Mouse (Mus musculus): Measurements from ENCODE around the gene Cmtr2.

Cmtr2 gene

GRCm38 (mm10) chr8:110215365-110215764, at the start of gene Cmtr2:
Cmtr2 (plus strand) TSS chr8:110215665.
- DNase-seq (ENCODE audit: low spot score) = no peak

DNA sequence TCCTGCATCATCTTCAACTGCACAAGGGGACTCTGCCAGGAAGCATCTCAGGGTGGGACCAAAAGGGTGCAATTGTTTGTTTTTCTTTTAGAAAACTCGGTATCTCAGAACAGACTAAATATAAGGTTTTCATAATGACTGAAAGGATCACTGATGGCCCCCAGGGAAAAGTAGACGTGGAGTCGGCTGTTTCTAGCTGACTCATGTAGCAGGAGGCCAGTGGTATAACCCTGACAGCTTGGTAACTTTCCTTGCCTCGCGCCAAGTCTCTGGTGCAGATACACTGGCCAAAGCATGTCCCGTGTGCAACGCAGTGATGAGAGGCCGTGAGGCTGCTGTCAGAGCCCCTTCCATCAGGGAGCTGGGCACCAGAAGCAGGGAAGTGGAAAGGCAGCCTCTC, 49.2 kb upstream of the Cmtr2 start:
- no peak for DNase-seq (ENCODE audit: low spot score)

- peak; percentile 79 for DNase-seq (ENCODE audit: low spot score)
These were observed 47.4 kb upstream of the Cmtr2 start, which contains the start of gene Calb2 for GRCm38 (mm10) chr8:110168046-110168445. Calb2 (minus strand) TSS chr8:110168210.

- DNase-seq (ENCODE audit: low spot score) = no peak
These were observed 43.3 kb upstream of the Cmtr2 start for GRCm38 (mm10) chr8:110172161-110172560.

DNA sequence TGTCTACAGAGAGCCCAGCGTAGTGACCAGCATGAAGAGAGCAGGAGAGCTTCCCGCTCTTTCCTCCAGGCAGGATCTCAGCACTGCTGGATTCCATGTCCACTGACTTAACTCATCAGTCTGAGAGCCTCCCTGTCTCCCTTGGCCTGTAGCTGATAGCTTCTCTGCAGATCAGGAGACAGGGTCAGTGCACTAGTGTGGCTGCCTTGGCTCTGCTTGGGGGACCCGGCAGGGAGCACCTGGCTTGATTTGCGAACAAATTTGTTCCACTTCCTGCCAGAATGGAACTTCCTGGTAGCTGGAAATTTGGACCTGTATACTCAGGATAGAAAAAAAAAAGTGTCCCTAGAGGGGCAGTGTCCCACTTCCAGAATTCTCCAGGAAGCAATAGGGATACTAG, 40.6 kb upstream of the Cmtr2 start:
- no peak for DNase-seq (ENCODE audit: low spot score)

DNA sequence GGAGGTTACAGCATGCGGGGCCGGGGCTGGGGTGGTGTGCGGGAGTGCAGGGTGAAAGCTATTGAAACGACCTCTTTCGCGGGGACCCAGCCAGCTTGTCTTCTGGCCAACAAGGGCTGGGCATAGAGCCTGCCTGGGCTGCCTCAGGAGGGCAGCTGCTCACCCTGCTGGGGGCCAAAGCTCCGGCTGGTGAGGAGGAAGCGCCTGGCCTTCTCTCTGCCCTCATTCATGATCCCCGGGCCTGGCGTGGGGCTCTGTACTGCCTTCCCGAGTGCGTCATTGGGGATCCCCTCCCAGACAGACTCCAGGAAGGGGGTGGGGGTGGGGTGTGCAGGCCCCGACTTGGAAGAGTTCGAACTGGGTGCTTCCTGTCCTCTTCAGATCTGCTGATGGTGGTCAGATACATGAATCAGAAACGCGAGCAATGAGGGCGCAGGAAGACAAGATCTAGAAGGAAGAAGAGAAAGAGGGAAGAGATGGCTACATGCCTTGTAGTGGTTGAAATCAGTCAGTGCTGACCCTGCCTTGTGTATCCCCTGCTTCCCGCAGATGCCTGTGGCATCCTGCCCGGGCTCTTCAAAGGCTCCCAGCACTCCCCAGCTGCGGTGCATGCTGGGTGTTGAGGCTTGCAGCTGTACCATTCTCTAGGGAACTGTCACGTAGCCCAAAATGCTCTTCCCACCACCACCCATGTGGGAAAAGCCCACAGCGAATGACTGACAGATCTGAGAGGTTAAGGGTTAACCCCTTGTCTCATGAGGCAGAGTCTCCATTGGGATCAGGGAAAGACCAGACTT, 37.9 kb upstream of the Cmtr2 start:
- no peak for DNase-seq (ENCODE audit: low spot score)

DNA sequence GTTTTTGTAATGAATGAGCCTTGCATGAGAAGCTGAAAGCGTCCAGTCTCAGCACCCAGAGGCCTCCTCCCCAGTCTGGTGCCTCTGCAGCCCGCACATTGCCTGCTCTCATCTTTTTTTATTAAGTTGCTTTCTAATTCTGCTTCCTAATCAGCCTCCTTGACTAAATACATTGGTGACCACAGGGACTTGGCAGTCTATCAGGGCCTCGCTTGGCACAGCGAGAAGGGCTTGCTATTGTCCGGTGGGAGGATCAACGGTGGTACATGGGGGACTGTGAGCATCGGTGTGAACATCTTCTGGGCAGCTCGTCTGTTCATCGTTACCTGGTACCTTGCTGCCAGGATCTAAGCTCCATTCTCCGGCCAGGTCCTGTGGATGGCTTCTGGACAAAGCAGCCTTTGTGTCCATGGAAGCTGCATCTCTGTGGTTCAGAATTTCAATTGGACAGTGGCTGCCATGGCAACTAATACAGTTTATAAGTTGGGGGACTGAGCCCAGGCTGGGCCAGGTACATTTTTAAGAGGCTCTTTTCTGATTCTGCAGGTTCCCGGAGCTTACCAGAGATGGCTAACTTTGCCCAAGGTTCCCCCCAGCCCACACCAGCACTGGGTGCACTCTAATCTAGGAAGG, 32.6 kb upstream of the Cmtr2 start:
- DNase-seq (ENCODE audit: low spot score) = no peak

DNA sequence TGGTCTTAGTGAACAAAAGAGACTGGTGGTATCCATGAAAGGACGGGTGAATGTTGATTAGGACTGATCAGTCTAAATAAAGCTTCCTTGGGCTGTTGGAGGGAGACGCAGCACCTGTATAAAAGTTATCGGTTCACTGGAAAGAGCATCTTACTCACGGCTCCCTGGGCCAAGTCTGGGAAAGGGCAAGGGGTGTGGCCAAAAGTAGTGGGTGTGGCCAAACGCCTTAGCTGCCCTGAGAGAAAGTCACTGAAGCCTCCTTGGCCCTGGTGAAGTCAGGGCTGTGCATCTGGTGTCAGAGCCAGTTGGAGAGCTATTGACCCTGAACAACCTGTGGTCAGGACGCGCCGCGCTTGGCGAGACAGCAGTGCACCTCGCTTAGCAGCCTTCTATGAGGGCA, 31.7 kb upstream of the Cmtr2 start:
- no peak for DNase-seq (ENCODE audit: low spot score)

GRCm38 (mm10) chr8:110185538-110185937, 29.9 kb upstream of the Cmtr2 start:
- DNase-seq (ENCODE audit: low spot score) = no peak

- DNase-seq (ENCODE audit: low spot score) = no peak
These were observed 26.3 kb upstream of the Cmtr2 start for GRCm38 (mm10) chr8:110188961-110189750.

DNA sequence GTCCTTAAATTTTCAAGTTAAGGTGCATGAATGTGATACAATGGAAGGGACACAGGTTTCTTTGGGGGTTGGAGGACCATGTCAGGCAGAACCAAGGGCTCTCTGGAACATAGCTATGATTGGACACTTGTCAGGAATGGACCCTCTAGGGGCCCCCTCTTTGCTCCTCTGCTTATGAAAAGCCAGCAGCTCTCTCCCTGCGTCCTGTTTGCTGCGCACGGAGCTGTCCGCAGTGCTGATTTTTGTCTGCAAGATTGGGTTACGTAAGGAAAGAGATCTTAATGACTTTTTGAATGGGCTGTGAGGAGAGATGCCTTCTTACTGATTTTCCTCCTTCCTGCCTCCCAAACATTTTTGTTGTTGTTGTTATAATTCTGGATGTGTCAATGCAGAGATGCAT, 18.8 kb upstream of the Cmtr2 start:
- peak; percentile 76 for DNase-seq (ENCODE audit: low spot score)

DNA sequence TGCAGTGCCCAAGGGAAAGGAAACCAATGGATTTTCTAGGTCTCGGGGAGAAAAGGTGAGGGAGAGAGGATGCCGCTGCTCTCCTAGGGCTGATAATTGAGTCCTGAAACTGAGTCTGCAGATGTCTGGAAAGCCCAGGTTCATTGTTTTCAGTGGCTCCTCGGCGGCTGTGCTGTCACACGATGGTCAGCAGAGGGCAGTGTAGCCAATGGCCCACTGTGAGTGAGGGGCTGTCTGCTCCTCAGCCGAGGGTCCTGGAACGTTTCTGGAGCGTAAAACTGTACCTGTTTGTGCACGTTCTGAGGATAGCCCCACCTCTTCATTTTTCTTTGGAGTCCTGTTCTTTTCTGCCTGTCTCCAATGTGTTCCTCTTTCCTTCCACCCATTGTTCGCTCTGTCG, 13.7 kb upstream of the Cmtr2 start:
- DNase-seq (ENCODE audit: low spot score) = no peak

- DNase-seq (ENCODE audit: low spot score) = no peak
These were observed 788 bp downstream of the Cmtr2 start for GRCm38 (mm10) chr8:110216253-110216652.

- no peak for DNase-seq (ENCODE audit: low spot score)
These were observed 1.7 kb downstream of the Cmtr2 start for GRCm38 (mm10) chr8:110217198-110217597.

DNA sequence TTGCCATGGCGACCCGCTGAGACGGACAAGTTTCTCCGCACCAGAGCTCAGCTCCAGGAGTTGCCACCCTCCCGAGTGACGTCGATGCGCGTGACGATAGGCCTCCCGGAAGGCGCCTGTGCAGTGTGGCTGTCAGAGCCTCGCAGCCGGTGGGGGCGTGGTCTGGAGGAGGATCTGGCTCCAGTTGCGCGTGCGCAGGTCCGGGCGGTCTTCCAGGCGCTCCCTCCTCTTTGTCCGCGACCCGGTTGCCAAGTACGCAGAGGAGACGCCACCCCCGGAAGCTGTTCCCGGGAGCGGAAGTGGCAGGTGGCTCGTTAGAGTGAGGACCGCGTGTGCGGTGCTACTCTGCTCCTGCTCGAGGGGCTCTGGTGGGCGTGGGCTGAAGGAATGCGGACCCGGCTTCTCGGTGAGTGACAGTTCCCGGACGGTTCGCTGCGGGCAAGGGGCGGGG, 2.2 kb downstream of the Cmtr2 start:
- peak; percentile 100 for DNase-seq (ENCODE audit: low spot score)

DNA sequence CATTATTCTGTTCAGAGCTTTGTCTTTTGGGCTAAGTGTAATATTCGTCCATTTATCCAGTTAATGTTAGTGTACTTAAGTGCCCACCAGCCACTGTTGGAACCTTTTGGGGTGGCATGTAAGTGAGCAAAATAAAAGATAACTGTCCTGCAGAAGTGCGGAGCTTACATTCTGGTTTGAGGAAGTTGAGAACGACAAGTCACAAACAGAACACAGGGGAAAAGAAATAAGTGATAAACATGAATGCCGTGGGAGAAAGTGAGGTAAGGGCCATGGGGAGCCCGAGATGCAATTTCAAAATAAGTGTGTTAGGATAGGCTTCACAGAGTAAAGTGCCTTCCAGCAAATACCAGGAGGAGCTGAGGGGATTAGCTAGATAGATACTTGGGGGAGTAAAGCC, 3.0 kb downstream of the Cmtr2 start:
- no peak for DNase-seq (ENCODE audit: low spot score)

- no peak for DNase-seq (ENCODE audit: low spot score)
These were observed 5.5 kb downstream of the Cmtr2 start for GRCm38 (mm10) chr8:110220936-110221335.

- DNase-seq (ENCODE audit: low spot score) = no peak
These were observed 15.3 kb downstream of the Cmtr2 start for GRCm38 (mm10) chr8:110230803-110231202.

- no peak for DNase-seq (ENCODE audit: low spot score)
These were observed 27.1 kb downstream of the Cmtr2 start for GRCm38 (mm10) chr8:110242278-110243177.

DNA sequence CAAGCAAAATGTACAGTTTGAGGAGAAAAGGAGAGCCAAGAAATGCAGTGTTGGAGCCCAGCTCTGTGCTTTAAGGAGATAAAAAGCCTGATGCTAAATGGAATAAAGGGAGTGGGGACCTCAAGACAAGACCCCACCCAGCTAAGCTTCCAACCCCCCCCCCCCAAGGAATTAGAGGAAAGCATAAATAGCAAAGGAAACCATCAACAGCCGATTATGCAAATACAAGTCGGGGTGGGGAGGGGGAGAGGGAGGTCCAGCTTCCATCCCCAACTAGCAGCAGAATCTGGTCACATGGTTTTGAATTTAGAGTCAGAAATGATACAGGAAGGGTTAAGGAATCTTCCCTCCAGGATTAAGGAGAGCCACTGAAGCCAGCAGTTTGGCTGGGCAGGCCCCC, 29.1 kb downstream of the Cmtr2 start:
- DNase-seq (ENCODE audit: low spot score) = no peak

DNA sequence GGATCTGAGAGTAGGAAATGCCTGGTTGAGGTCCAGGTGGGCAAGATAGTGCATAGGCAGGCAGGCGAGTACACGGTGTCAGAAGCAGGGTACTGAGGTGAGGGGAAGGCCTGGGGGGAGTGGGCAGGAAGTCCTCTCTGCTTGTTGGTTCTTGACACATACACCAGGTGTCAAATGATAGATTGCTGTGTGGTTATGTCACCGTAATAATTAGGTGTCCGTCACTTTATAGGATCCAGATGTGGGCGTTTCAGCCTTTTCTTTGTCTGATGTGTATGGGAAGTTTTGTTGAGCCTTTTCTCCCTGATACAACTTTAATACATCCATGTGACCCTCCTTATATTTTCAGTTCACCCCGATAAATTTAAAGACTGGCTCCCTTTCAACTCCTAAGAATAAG, 31.8 kb downstream of the Cmtr2 start:
- no peak for DNase-seq (ENCODE audit: low spot score)

DNA sequence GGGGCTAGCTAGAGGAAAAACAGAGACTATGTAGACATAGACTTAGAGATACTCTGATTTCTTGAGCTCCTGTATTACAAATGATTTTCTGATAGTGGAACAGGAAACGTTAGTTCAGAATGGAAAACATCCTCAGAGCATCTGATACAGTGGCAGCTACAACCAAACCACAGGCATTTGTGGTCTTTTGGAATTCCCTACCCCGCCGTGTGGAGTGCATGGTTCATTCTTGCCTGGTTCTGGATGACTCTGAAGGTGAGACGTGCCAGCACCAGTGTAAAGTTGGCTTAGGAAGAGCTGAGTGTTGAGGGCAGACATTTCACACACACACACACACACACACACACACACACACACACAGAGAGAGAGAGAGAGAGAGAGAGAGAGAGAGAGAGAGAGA, 38.5 kb downstream of the Cmtr2 start:
- DNase-seq (ENCODE audit: low spot score) = no peak

All from testis, postnatal 10 days (tissue).